Mouse (Mus musculus) midbrain, embryonic 15.5 days (tissue): ENCODE data around the gene Gipc1. TPM values are rescaled to one million over a fixed set of nuclear protein-coding genes. Genes with fewer than 3 reads are reported as not detected.

Source experiments
- ATAC-seq: fragments of 200-750 bp; cut with Nextera tagmentation; replicated peaks from 2 replicates; pipeline ENCODE4 v1.8.0; 2017; ENCODE audit warnings: moderate TSS enrichment
- H3K27ac ChIP-seq: fragments of 300-500 bp; sonication (generic); 2 replicates; pipeline ENCODE4 v1.5.1; 2015; ENCODE audit warnings: mild to moderate bottlenecking, inconsistent platforms
- H3K27me3 ChIP-seq: fragments of 300-500 bp; sonication (generic); replicated peaks from 2 replicates; pipeline ENCODE4 v1.6.1; 2015; ENCODE audit warnings: inconsistent platforms
- H3K36me3 ChIP-seq: fragments of 300-500 bp; sonication (generic); replicated peaks from 2 replicates; pipeline ENCODE4 v1.6.1; 2015; ENCODE audit warnings: inconsistent platforms
- H3K4me1 ChIP-seq: fragments of 300-500 bp; sonication (generic); 2 replicates; pipeline ENCODE4 v1.6.1; 2015; ENCODE audit warnings: inconsistent platforms
- H3K4me2 ChIP-seq: fragments of 300-500 bp; sonication (generic); 2 replicates; pipeline ENCODE4 v1.6.1; 2015; ENCODE audit warnings: inconsistent platforms, mild to moderate bottlenecking, moderate library complexity
- H3K4me3 ChIP-seq: fragments of 300-500 bp; sonication (generic); 2 replicates; pipeline ENCODE4 v1.5.1; 2015; ENCODE audit warnings: mild to moderate bottlenecking, inconsistent platforms
- H3K9ac ChIP-seq: fragments of 300-500 bp; sonication (generic); 2 replicates; pipeline ENCODE4 v1.6.1; 2015; ENCODE audit warnings: mild to moderate bottlenecking, inconsistent platforms
- H3K9me3 ChIP-seq: fragments of 300-500 bp; sonication (generic); 2 replicates; pipeline ENCODE4 v1.6.1; 2016; ENCODE audit warnings: inconsistent platforms
- WGBS: fragments of 180-500 bp; shearing (Covaris S2); methylation state at CpG from one replicate; pipeline ENCODE4 v1.1.7; 2015; ENCODE audit warnings: mixed read lengths; 5-methylcytosine and 5-hydroxymethylcytosine counted together
- polyA plus RNA-seq: library from polyadenylated mRNA; unstranded; fragments of >200 nt; fragmentation: Nextera tagmentation; extraction: Ambion mirVana; gene quantifications from 2 replicates; pipeline ENCODE4 v1.2.1, GENCODE M21; 2015

Gipc1 gene
- polyA plus RNA-seq, 1 experiment from 2014 or later, result 128 TPM

- H3K36me3 ChIP-seq, result peaks cover 23% of the 10 kb centered on the region
- H3K4me1 ChIP-seq, result peaks cover 21% of the 10 kb centered on the region
- H3K4me3 ChIP-seq, result no peak overlapping the region
- no peak overlapping the region for H3K27ac ChIP-seq
- WGBS, result 86% methylated on average over 10 of the region's 10 CpGs
- H3K9ac ChIP-seq, result no peak overlapping the region
- no peaks in the 10 kb centered on the region for H3K27me3 ChIP-seq
- no peak for ATAC-seq
- H3K9me3 ChIP-seq, result no peaks in the 10 kb centered on the region
- H3K4me2 ChIP-seq, result no peak overlapping the region
Observed at GRCm38 (mm10) chr8:83693609-83694236, 41.2 kb downstream of the Gipc1 start.

GRCm38 (mm10) chr8:83694369-83695160, 42.1 kb downstream of the Gipc1 start:
- Histone ChIP-seq H3K9me3 (no peaks in the 10 kb centered on the region), H3K27ac (no peak overlapping the region), H3K4me2 (no peak overlapping the region), H3K4me1 (peaks cover 26% of the 10 kb centered on the region), H3K9ac (no peak overlapping the region), H3K4me3 (no peak overlapping the region), H3K27me3 (no peaks in the 10 kb centered on the region), H3K36me3 (peaks cover 23% of the 10 kb centered on the region)
- ATAC-seq, result no peak
- 90% methylated on average over 11 of the region's 11 CpGs for WGBS

- Histone ChIP-seq H3K4me3 (no peak overlapping the region), H3K9me3 (no peaks in the 10 kb centered on the region), H3K9ac (no peak overlapping the region), H3K27me3 (no peaks in the 10 kb centered on the region), H3K36me3 (peaks cover 19% of the 10 kb centered on the region), H3K27ac (no peak overlapping the region), H3K4me1 (peaks cover 33% of the 10 kb centered on the region), H3K4me2 (no peak overlapping the region)
- no peak for ATAC-seq
- WGBS, result 96% methylated on average over 10 of the region's 17 CpGs
Observed at GRCm38 (mm10) chr8:83695351-83696106, 43.1 kb downstream of the Gipc1 start.

GRCm38 (mm10) chr8:83697374-83698220, 45.1 kb downstream of the Gipc1 start:
- peak; percentile 15 for ATAC-seq
- Histone ChIP-seq H3K4me3 (peak overlapping the region; percentile 92), H3K27ac (peak overlapping the region; percentile 80; the same call in 1 of the 2 replicates), H3K36me3 (no peaks in the 10 kb centered on the region), H3K9ac (peak overlapping the region; percentile 86), H3K9me3 (no peaks in the 10 kb centered on the region), H3K4me2 (peak overlapping the region; percentile 88), H3K4me1 (peaks cover 33% of the 10 kb centered on the region), H3K27me3 (no peaks in the 10 kb centered on the region)
- 59% methylated on average over 19 of the region's 19 CpGs for WGBS

GRCm38 (mm10) chr8:83698291-83698660, 45.8 kb downstream of the Gipc1 start:
- Histone ChIP-seq H3K27ac (peak overlapping the region; percentile 80), H3K9me3 (no peaks in the 10 kb centered on the region), H3K9ac (peak overlapping the region; percentile 86), H3K4me3 (peak overlapping the region; percentile 92), H3K36me3 (no peaks in the 10 kb centered on the region), H3K4me2 (peak overlapping the region; percentile 88), H3K27me3 (no peaks in the 10 kb centered on the region), H3K4me1 (peaks cover 33% of the 10 kb centered on the region)
- WGBS, result 3% methylated on average over 15 of the region's 15 CpGs
- peak; percentile 50 for ATAC-seq

GRCm38 (mm10) chr8:83698661-83699453, 46.4 kb downstream of the Gipc1 start, which contains the start of gene Pkn1:
Gene Pkn1, minus strand, starts transcription at chr8:83699179.
- Histone ChIP-seq H3K4me2 (peak within 1 kb of the TSS; percentile 88), H3K9me3 (no peaks in the 10 kb centered on the region), H3K9ac (peak within 1 kb of the TSS; percentile 86), H3K4me3 (peak within 1 kb of the TSS; percentile 92), H3K27me3 (no peaks in the 10 kb centered on the region), H3K4me1 (peaks cover 33% of the 10 kb centered on the region), H3K36me3 (no peaks in the 10 kb centered on the region), H3K27ac (peak within 1 kb of the TSS; percentile 80)
- WGBS, result under 1% methylated on average over 78 of the region's 85 CpGs
- peak; percentile 89 for ATAC-seq

- 48% methylated on average over 9 of the region's 9 CpGs for WGBS
Observed at GRCm38 (mm10) chr8:83699566-83699965, 47.1 kb downstream of the Gipc1 start.

GRCm38 (mm10) chr8:83700423-83701085, 48.1 kb downstream of the Gipc1 start:
- H3K36me3 ChIP-seq, result no peaks in the 10 kb centered on the region
- no peaks in the 10 kb centered on the region for H3K9me3 ChIP-seq
- WGBS, result 85% methylated on average over 9 of the region's 9 CpGs
- ATAC-seq, result no peak
- H3K27me3 ChIP-seq, result no peaks in the 10 kb centered on the region
- peaks cover 33% of the 10 kb centered on the region for H3K4me1 ChIP-seq
- no peak overlapping the region for H3K9ac ChIP-seq
- no peak overlapping the region for H3K4me2 ChIP-seq
- no peak overlapping the region for H3K4me3 ChIP-seq
- H3K27ac ChIP-seq, result no peak overlapping the region

More at GRCm38 (mm10) chr8:83699566-83699965, 47.1 kb downstream of the Gipc1 start:
- ATAC-seq, result no peak
- Histone ChIP-seq H3K4me3 (peak overlapping the region; percentile 92), H3K9ac (peak overlapping the region; percentile 86; the same call in 1 of the 2 replicates), H3K27me3 (no peaks in the 10 kb centered on the region), H3K27ac (peak overlapping the region; percentile 80), H3K4me1 (peaks cover 33% of the 10 kb centered on the region), H3K36me3 (no peaks in the 10 kb centered on the region), H3K4me2 (peak overlapping the region; percentile 88), H3K9me3 (no peaks in the 10 kb centered on the region)

GRCm38 (mm10) chr8:83703426-83703825, 50.9 kb downstream of the Gipc1 start:
- Histone ChIP-seq H3K4me2 (no peak overlapping the region), H3K27me3 (no peaks in the 10 kb centered on the region), H3K4me1 (peaks cover 12% of the 10 kb centered on the region), H3K36me3 (no peaks in the 10 kb centered on the region), H3K9me3 (no peaks in the 10 kb centered on the region), H3K27ac (no peak overlapping the region), H3K9ac (no peak overlapping the region), H3K4me3 (no peak overlapping the region)
- ATAC-seq, result no peak
- WGBS, result 84% methylated on average over 4 of the region's 4 CpGs

- no peak for ATAC-seq
- 68% methylated on average over 5 of the region's 5 CpGs for WGBS
- Histone ChIP-seq H3K36me3 (no peaks in the 10 kb centered on the region), H3K4me1 (no peaks in the 10 kb centered on the region), H3K4me2 (no peak overlapping the region), H3K9me3 (no peaks in the 10 kb centered on the region), H3K27ac (no peak overlapping the region), H3K27me3 (no peaks in the 10 kb centered on the region), H3K4me3 (no peak overlapping the region), H3K9ac (no peak overlapping the region)
Observed at GRCm38 (mm10) chr8:83706411-83706810, 53.9 kb downstream of the Gipc1 start.
